Mouse (Mus musculus): ENCODE results near the gene Prkar2a. TPM values are rescaled to one million over a fixed set of nuclear protein-coding genes. Genes with fewer than 3 reads are reported as not detected.

Gene Prkar2a
- polyA plus RNA-seq, 1 experiment from 2014 or later = 31.3 TPM

GRCm38 (mm10) chr9:108739239-108739638 is 50.1 kb downstream of the Prkar2a start:
- Histone ChIP-seq H3K4me2 (replicated peaks) (no peak overlapping the region), H3K27me3 (no peaks in the 10 kb centered on the region), H3K4me3 (no peak overlapping the region), H3K9ac (no peak overlapping the region), H3K4me1 (no peaks in the 10 kb centered on the region), H3K27ac (no peak overlapping the region), H3K9me3 (no peaks in the 10 kb centered on the region), H3K36me3 (peaks cover 57% of the 10 kb centered on the region)
- ATAC-seq (ENCODE audit: low FRiP score, low read depth) = no peak
- 34% methylated on average over 3 of the region's 3 CpGs for WGBS

DNA sequence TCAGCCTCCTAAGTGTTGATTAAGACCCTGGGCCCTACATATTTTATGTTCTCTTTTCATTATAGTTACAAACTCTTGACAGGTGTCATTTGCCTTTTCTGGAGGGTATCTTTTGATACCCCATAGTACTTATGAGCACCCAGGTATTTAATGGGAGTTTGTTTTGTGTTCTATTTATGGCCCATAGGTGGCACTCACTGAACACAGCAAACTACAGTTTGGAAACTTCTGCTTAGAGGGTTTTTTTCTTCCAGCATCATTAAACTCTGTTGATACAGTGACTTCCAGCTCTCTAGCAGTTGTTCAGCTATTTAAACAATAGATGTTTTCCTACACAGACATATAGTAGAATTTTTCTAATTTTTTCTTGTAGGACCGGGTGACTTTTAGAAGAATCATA is 50.9 kb downstream of the Prkar2a start:
- H3K36me3 ChIP-seq = peaks cover 54% of the 10 kb centered on the region
- no peaks in the 10 kb centered on the region for H3K4me1 ChIP-seq
- no peak overlapping the region for H3K4me3 ChIP-seq
- H3K4me2 ChIP-seq (replicated peaks) = no peak overlapping the region
- no peaks in the 10 kb centered on the region for H3K9me3 ChIP-seq
- WGBS = 89% methylated on average over 1 of the region's 1 CpGs
- H3K27ac ChIP-seq = no peak overlapping the region
- no peak for ATAC-seq (ENCODE audit: low FRiP score, low read depth)
- no peaks in the 10 kb centered on the region for H3K27me3 ChIP-seq
- H3K9ac ChIP-seq = no peak overlapping the region

GRCm38 (mm10) chr9:108742048-108742447 is 52.9 kb downstream of the Prkar2a start:
- H3K4me2 ChIP-seq (replicated peaks) = no peak overlapping the region
- no peak overlapping the region for H3K9ac ChIP-seq

DNA sequence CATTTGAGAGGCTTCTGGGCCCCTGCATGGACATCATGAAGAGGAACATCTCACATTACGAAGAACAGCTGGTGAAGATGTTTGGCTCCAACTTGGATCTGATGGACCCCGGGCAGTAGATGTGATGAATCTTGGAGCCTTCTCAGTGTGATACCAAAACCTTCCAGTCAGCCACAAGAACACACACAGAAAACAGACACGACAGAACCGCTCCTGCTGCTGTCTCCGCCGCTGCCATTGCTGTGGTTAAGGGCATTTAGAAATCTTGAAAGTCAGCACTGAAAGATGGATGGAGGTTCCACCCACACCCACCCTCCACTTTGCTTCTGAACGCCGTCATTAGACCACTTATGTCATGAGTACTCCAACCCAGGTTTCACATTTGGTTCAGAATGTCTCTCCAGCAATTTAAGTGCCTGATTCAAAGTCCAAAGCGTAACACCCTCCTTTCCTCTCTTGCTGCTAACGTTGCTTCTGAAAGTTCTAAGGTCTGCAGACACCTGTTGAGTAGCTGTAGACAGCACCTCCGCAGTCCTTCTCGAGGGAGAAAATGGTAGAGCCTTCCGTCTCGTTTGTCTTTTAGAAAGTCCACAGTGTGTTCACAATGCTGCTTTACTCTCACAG is 57.9 kb downstream of the Prkar2a start:
- WGBS = 86% methylated on average over 14 of the region's 14 CpGs
- Histone ChIP-seq H3K4me2 (replicated peaks) (no peak overlapping the region), H3K9ac (no peak overlapping the region), H3K9me3 (no peaks in the 10 kb centered on the region), H3K4me1 (no peaks in the 10 kb centered on the region), H3K36me3 (peaks cover 70% of the 10 kb centered on the region), H3K27ac (no peak overlapping the region), H3K27me3 (no peaks in the 10 kb centered on the region), H3K4me3 (no peak overlapping the region)
- no peak for ATAC-seq (ENCODE audit: low FRiP score, low read depth)

More at GRCm38 (mm10) chr9:108742048-108742447, 52.9 kb downstream of the Prkar2a start:
- no peak for ATAC-seq (ENCODE audit: low FRiP score, low read depth)
- Histone ChIP-seq H3K4me3 (no peak overlapping the region), H3K4me1 (no peaks in the 10 kb centered on the region), H3K27ac (no peak overlapping the region), H3K27me3 (no peaks in the 10 kb centered on the region), H3K9me3 (no peaks in the 10 kb centered on the region), H3K36me3 (peaks cover 59% of the 10 kb centered on the region)
- 89% methylated on average over 9 of the region's 9 CpGs for WGBS

DNA sequence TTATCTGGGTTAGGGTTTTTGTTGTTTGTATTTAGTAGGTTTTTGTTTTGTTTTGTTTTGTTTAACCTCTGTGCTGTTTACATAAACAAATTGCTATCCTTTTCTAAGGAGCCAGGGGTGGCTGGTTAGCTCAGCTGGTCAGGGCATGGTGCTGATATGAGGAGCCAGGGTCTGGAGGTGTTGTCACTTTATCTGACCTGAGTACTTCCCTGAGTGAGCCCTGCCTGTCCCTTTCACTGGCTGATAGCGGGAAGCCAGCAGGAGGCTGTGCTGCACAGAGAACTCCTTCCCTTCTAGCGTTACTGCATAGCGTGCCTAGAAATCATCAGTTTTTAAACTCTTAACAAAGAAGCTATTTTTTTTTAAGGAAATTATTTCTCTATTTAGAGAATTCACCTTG is 58.6 kb downstream of the Prkar2a start:
- Histone ChIP-seq H3K4me1 (no peaks in the 10 kb centered on the region), H3K36me3 (peaks cover 63% of the 10 kb centered on the region)
- no peak for ATAC-seq (ENCODE audit: low FRiP score, low read depth)

GRCm38 (mm10) chr9:108748600-108749183 is 59.6 kb downstream of the Prkar2a start:
- 80% methylated on average over 11 of the region's 11 CpGs for WGBS
- ATAC-seq (ENCODE audit: low FRiP score, low read depth) = no peak

More for the DNA sequence above, 58.6 kb downstream of the Prkar2a start:
- WGBS = 79% methylated on average over 3 of the region's 3 CpGs
- no peaks in the 10 kb centered on the region for H3K9me3 ChIP-seq
- no peak overlapping the region for H3K4me2 ChIP-seq (replicated peaks)
- no peak overlapping the region for H3K4me3 ChIP-seq
- no peak overlapping the region for H3K27ac ChIP-seq
- no peaks in the 10 kb centered on the region for H3K27me3 ChIP-seq
- H3K9ac ChIP-seq = no peak overlapping the region

GRCm38 (mm10) chr9:108750616-108751015 is 61.5 kb downstream of the Prkar2a start:
- Histone ChIP-seq H3K4me1 (no peaks in the 10 kb centered on the region), H3K36me3 (peaks cover 37% of the 10 kb centered on the region), H3K9ac (no peak overlapping the region), H3K4me3 (no peak overlapping the region), H3K27ac (no peak overlapping the region), H3K4me2 (replicated peaks) (no peak overlapping the region), H3K27me3 (no peaks in the 10 kb centered on the region), H3K9me3 (no peaks in the 10 kb centered on the region)
- WGBS = 90% methylated on average over 11 of the region's 11 CpGs
- ATAC-seq (ENCODE audit: low FRiP score, low read depth) = no peak

More at GRCm38 (mm10) chr9:108748600-108749183, 59.6 kb downstream of the Prkar2a start:
- H3K4me3 ChIP-seq = no peak overlapping the region
- H3K27ac ChIP-seq = no peak overlapping the region
- no peak overlapping the region for H3K9ac ChIP-seq
- no peaks in the 10 kb centered on the region for H3K4me1 ChIP-seq
- H3K9me3 ChIP-seq = no peaks in the 10 kb centered on the region
- no peak overlapping the region for H3K4me2 ChIP-seq (replicated peaks)
- no peaks in the 10 kb centered on the region for H3K27me3 ChIP-seq
- H3K36me3 ChIP-seq = peaks cover 53% of the 10 kb centered on the region

GRCm38 (mm10) chr9:108752142-108752920 is 63.2 kb downstream of the Prkar2a start:
- Histone ChIP-seq H3K9me3 (no peaks in the 10 kb centered on the region), H3K4me3 (no peak overlapping the region), H3K4me1 (no peaks in the 10 kb centered on the region), H3K27ac (no peak overlapping the region), H3K9ac (no peak overlapping the region), H3K4me2 (replicated peaks) (no peak overlapping the region), H3K36me3 (peaks cover 22% of the 10 kb centered on the region), H3K27me3 (no peaks in the 10 kb centered on the region)
- no peak for ATAC-seq (ENCODE audit: low FRiP score, low read depth)
- 88% methylated on average over 11 of the region's 11 CpGs for WGBS

- H3K36me3 ChIP-seq = peaks cover 12% of the 10 kb centered on the region
- ATAC-seq (ENCODE audit: low FRiP score, low read depth) = no peak
- WGBS = 71% methylated on average over 9 of the region's 9 CpGs
- H3K4me2 ChIP-seq (replicated peaks) = no peak overlapping the region
- H3K27me3 ChIP-seq = no peaks in the 10 kb centered on the region
- H3K4me1 ChIP-seq = no peaks in the 10 kb centered on the region
- no peak overlapping the region for H3K4me3 ChIP-seq
- peaks cover under 1% of the 10 kb centered on the region; the same call in 1 of the 2 replicates for H3K9me3 ChIP-seq
- no peak overlapping the region for H3K27ac ChIP-seq
- no peak overlapping the region for H3K9ac ChIP-seq
Observed at GRCm38 (mm10) chr9:108753326-108753725, 64.2 kb downstream of the Prkar2a start.

GRCm38 (mm10) chr9:108753976-108754375 is 64.9 kb downstream of the Prkar2a start:
- Histone ChIP-seq H3K4me3 (no peak overlapping the region), H3K27ac (no peak overlapping the region), H3K4me1 (no peaks in the 10 kb centered on the region), H3K4me2 (replicated peaks) (no peak overlapping the region), H3K9ac (no peak overlapping the region), H3K36me3 (peaks cover 5% of the 10 kb centered on the region), H3K27me3 (no peaks in the 10 kb centered on the region), H3K9me3 (peaks cover 5% of the 10 kb centered on the region; the same call in 1 of the 2 replicates)
- no peak for ATAC-seq (ENCODE audit: low FRiP score, low read depth)
- WGBS = 87% methylated on average over 3 of the region's 3 CpGs

DNA sequence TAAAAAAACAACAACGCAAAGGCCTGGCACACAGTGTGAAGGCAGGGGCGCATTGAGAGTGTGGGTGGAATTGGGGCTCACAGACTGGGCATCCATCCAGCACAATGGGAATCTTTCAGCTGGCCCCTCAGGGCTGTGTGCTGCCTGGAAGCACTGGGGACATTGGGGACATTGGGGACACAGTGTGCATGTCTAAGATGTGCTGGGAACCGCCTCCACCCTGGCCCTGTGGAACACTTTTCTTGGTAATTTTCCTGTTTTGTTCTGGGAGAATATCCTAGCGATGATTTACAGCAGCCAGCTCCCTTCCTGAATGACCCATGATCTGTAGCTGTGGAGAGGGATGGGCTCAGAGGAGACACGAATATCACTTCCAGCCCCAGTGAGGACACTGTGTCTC is 65.3 kb downstream of the Prkar2a start:
- 87% methylated on average over 5 of the region's 5 CpGs for WGBS

DNA sequence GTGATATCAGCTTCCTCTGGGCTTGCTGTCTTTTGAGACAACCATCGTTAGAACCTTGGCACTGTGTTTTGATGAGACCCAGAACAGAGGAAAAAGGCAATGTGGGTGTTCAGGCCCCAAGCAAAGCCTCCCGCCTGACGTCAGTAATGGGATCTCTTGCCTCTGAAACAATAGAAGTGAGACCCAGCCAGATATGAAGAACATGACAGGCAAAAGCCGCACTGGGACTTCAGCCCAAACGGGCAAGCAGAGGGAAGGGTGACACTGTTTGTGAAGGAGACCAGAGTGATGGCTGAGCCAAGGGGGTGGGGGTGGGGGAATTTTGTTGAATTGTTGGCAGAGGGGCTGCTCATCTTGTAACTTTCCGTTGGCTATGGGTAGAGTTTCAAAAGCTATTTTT is 68.3 kb downstream of the Prkar2a start:
- Histone ChIP-seq H3K4me1 (no peaks in the 10 kb centered on the region), H3K9ac (no peak overlapping the region), H3K4me3 (no peak overlapping the region), H3K27me3 (no peaks in the 10 kb centered on the region), H3K4me2 (replicated peaks) (no peak overlapping the region), H3K27ac (no peak overlapping the region), H3K9me3 (peaks cover 5% of the 10 kb centered on the region; the same call in 1 of the 2 replicates), H3K36me3 (no peaks in the 10 kb centered on the region)
- no peak for ATAC-seq (ENCODE audit: low FRiP score, low read depth)
- WGBS = 58% methylated on average over 6 of the region's 6 CpGs

More for the DNA sequence above, 65.3 kb downstream of the Prkar2a start:
- Histone ChIP-seq H3K4me2 (replicated peaks) (no peak overlapping the region), H3K9ac (no peak overlapping the region), H3K27ac (no peak overlapping the region), H3K4me3 (no peak overlapping the region), H3K9me3 (peaks cover 5% of the 10 kb centered on the region; the same call in 1 of the 2 replicates), H3K36me3 (peaks cover 5% of the 10 kb centered on the region; the same call in 1 of the 2 replicates), H3K27me3 (no peaks in the 10 kb centered on the region), H3K4me1 (no peaks in the 10 kb centered on the region)
- no peak for ATAC-seq (ENCODE audit: low FRiP score, low read depth)

All from limb, embryonic 13.5 days (tissue).